Comparison of ENCODE assay signal across 7 mouse cellular contexts in the genomic region with DNA sequence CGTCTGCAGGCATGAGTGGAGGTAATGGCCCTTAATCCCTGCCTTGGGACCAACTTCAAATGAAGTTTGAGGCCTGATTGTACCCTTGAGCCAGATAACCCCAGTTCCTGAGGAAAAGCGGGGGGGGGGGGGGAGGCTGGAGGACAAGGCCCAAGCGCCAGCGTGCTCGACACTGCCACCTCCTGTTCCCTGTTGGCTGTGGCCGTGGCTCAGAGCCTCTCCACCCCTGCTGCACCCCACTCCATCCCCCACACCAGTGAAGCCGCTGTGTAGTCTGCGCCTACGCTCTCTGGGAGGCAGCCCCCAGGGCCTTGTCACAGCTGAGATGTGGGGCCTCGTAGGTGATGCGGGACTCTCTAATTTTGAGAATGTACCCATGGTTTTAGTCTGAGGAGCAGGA. TPM values are rescaled to one million over a fixed set of nuclear protein-coding genes. Genes with fewer than 3 reads are reported as not detected.
DNase-seq lines count a peak whose midpoint lies in the region; ATAC-seq lines count a peak whose summit lies in the region.

No protein-coding gene starts in this region.

- WGBS in midbrain, embryonic 10.5 days: 21% methylated on average over 10 of the region's 11 CpGs

- no peak overlapping the region for H3K4me3 ChIP-seq in midbrain, embryonic 10.5 days

- H3K27ac ChIP-seq in midbrain, embryonic 10.5 days (replicated peaks): peak overlapping the region; percentile 33; the same call in 1 of the 2 replicates

- DNase-seq in adrenal gland, adult (ENCODE audit: inconsistent age in 2 of 2, low spot score in 1 of 2): peak; percentile 81 to 92
- DNase-seq in gastrocnemius, postnatal 25 days: peak; percentile 66
- DNase-seq in induced T-regulatory cell, adult 2 months (ENCODE audit: low read depth): peak; percentile 55
- DNase-seq in left cerebral cortex, postnatal 36 days (ENCODE audit: low spot score in 2 of 2): peak; percentile 56 to 57
- peak; percentile 65 for DNase-seq in midbrain, embryonic 10.5 days (ENCODE audit: low spot score)
- peak; percentile 44 to 49 for DNase-seq in right cerebral cortex, postnatal 36 days (ENCODE audit: low spot score in 2 of 2)

- peak; percentile 83 for ATAC-seq in common myeloid progenitor, adult 5-6 weeks (replicated peaks; ENCODE audit: low read depth, poor library complexity, severe bottlenecking)

- no peaks in the 10 kb centered on the region for H3K9me3 ChIP-seq in midbrain, embryonic 10.5 days (replicated peaks)

- peaks cover 42% of the 10 kb centered on the region for H3K36me3 ChIP-seq in midbrain, embryonic 10.5 days

- peaks cover 46% of the 10 kb centered on the region for H3K4me1 ChIP-seq in midbrain, embryonic 10.5 days

- H3K27me3 ChIP-seq in midbrain, embryonic 10.5 days (ENCODE audit: low read depth, poor library complexity, severe bottlenecking): no peaks in the 10 kb centered on the region

- intact Hi-C loops in left cerebral cortex, postnatal 36 days (cut with DNase I): loop anchor here (5.0 kb wide), 1 partner anchor 301 kb away; no protein-coding TSS in a partner anchor

RNA-seq across cellular contexts. Expression of a gene that starts 9.7 kb away (rescaled TPM):
- 87.5 and 106 TPM in 2 replicates for total RNA-seq in common myeloid progenitor, adult 5-6 weeks (2017)
- total RNA-seq in gastrocnemius, postnatal 25 days (2021): 10 to 100 TPM; 41.8 to 42.8 TPM
- 100 to 1,000 TPM; 148 to 158 TPM for total RNA-seq in left cerebral cortex, postnatal 36 days (2021)
- 88.1 and 91.4 TPM in 2 replicates for polyA plus RNA-seq in midbrain, embryonic 10.5 days (2016; fragmentation: Nextera tagmentation; extraction: Ambion mirVana)

RNA-seq across cellular contexts. Expression of a gene that starts 23.6 kb away (rescaled TPM):
- 30.7 and 35.2 TPM in 2 replicates for total RNA-seq in common myeloid progenitor, adult 5-6 weeks (2017)
- total RNA-seq in gastrocnemius, postnatal 25 days (2021): 10 to 100 TPM; 27.0 to 28.4 TPM
- 10 to 100 TPM in 1 of 2 experiments, 1 to 10 TPM in 1; 9.3 to 12.3 TPM for total RNA-seq in left cerebral cortex, postnatal 36 days (2021)
- 54.2 and 56.0 TPM in 2 replicates for polyA plus RNA-seq in midbrain, embryonic 10.5 days (2016; fragmentation: Nextera tagmentation; extraction: Ambion mirVana)

RNA-seq across cellular contexts. Expression of a gene that starts 36.3 kb away (rescaled TPM):
- 70.1 and 94.4 TPM in 2 replicates for total RNA-seq in common myeloid progenitor, adult 5-6 weeks (2017)
- total RNA-seq in gastrocnemius, postnatal 25 days (2021): 10 to 100 TPM; 16.7 to 16.9 TPM
- 10 to 100 TPM; 84.5 to 87.4 TPM for total RNA-seq in left cerebral cortex, postnatal 36 days (2021)
- polyA plus RNA-seq in midbrain, embryonic 10.5 days (2016; fragmentation: Nextera tagmentation; extraction: Ambion mirVana): 189 and 190 TPM in 2 replicates

RNA-seq across cellular contexts. Expression of a gene that starts 59.5 kb away (rescaled TPM):
- 31.7 and 34.9 TPM in 2 replicates for total RNA-seq in common myeloid progenitor, adult 5-6 weeks (2017)
- total RNA-seq in gastrocnemius, postnatal 25 days (2021): 10 to 100 TPM; 47.0 to 65.7 TPM
- total RNA-seq in left cerebral cortex, postnatal 36 days (2021): 10 to 100 TPM; 59.1 to 62.8 TPM
- 218 and 255 TPM in 2 replicates for polyA plus RNA-seq in midbrain, embryonic 10.5 days (2016; fragmentation: Nextera tagmentation; extraction: Ambion mirVana)
